Mouse (Mus musculus) brain, embryonic 14.5 days (tissue): ENCODE results near the gene Hdgf. TPM values are rescaled to one million over a fixed set of nuclear protein-coding genes. Genes with fewer than 3 reads are reported as not detected.
"Not testable (repeated sequence)": the region's sequence is repeated elsewhere in the genome, so short reads cannot be mapped to it uniquely, and the experiment has no call there.

Experiments used
- DNase-seq: peaks from one replicate; pipeline ENCODE4 v3.0.0-alpha.2; 2011; ENCODE audit warnings: low read depth
- CTCF ChIP-seq: fragments of 200-500 bp; IDR thresholded peaks from 2 replicates; pipeline ENCODE4 v1.5.1; 2012; ENCODE audit warnings: inconsistent platforms, mild to moderate bottlenecking, moderate library complexity, borderline replicate concordance; ENCODE audit not compliant: insufficient read depth, insufficient read length; ENCODE audit errors: extremely low read depth
- POLR2A ChIP-seq: fragments of 200-500 bp; IDR thresholded peaks from 2 replicates; pipeline ENCODE4 v1.6.1; 2012; ENCODE audit warnings: mild to moderate bottlenecking, inconsistent platforms, borderline replicate concordance; ENCODE audit not compliant: poor library complexity, insufficient read depth, insufficient read length, severe bottlenecking; ENCODE audit errors: extremely low read depth
- polyA plus RNA-seq: library from polyadenylated mRNA; depleted of rRNA; stranded (reverse); fragments of >200 nt; gene quantifications from 2 replicates; pipeline ENCODE4 v1.2.3, GENCODE M21; 2012

Gene Hdgf
- polyA plus RNA-seq, 1 experiment: 172 TPM

DNA sequence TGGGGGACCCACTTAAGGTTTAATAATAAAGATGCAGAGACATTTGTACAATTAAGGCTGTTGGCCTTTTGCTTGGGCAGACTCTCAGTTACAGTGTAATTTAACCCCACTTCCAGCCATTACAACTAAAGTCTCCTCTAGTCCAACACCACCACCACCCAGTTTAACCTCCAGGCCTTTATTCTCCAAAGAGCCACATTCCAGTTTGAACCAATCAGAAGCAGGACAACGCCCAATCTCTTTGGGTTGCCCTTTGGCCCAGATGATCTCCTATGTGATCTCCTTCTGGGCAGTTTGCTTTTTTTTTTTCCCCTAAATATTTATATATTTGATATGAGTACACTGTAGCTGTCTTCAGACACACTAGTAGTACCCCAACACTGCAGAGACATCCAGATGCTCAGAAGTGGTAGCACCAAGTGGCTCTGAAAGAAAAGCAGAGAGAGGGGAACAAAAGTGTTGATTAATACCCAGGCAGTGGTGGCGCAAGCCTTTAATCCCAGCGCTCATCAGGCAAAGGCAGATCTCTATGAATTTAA lies 12.7 kb upstream of the Hdgf start:
- no peak for DNase-seq
- TF ChIP-seq CTCF (no peak), POLR2A (no peak)

DNA sequence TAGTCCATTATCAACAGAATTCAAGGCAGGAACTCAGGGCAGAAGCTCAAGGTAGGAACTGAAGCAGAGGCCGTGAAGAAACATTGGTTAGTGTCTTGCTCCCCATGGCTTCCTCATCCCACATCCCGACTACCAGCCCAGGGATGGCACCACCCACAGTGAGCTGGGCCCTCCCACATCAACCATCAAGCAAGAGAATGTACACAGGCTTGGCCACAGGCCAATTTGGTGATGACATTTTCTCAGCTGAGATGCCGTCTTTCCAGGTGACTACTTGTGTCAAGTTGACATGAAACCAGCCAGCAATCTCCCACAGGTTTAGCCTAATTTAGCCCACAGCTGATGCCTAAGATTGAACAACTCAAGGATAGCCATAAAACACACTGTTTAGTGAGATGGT lies 6.9 kb upstream of the Hdgf start:
- DNase-seq: no peak
- TF ChIP-seq CTCF (no peak), POLR2A (no peak)

DNA sequence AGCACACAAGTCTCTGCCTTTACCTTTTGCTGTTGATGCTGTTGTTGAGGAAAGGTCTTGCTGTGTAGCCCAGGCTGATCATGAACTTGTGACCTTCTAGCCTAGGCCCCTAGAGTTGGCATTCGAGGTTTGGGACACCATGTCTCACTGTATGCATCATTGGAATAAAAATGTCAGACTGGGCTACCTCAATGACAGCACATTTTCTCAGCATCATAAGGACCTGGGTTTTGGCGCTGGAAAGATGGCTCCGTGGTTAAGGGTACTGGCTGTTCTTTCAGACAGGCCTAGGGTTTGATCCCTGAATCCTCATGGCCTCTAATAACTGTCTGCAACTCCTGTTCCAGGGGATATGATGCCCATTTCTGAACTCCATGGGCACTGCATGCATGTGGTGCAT lies 6.3 kb upstream of the Hdgf start:
- TF ChIP-seq CTCF (no peak), POLR2A (no peak)

DNA sequence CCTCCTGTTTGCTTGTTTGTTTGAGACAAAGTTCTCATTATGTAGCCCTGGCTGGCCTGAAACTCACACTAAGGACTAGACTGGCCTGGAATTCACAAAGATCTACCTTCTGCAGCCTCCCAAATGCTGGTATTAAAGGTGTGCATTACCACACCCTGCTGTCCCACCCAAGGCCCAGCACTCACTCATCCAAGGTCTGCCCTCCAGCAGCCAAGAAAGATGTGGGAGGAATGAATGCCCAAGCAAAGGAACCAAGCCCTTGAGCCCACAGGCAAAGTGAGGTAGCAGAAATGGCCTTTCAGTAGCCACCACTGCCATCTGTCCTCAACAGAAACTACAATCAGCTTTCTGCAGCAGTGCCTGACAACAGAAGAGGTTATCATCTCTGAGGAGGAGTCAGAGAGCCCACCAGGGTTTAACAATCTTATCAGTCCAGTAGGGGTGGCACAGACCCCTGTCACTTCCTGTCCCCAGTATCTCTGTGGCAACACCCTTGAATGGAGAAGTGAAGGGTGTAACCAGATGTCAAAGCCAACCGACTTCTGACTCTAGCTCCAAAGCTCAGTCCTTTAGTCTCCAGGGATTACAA lies 5.0 kb upstream of the Hdgf start:
- TF ChIP-seq CTCF (no peak), POLR2A (no peak)
- DNase-seq: no peak

More for the DNA sequence above, 6.3 kb upstream of the Hdgf start:
- no peak for DNase-seq

DNA sequence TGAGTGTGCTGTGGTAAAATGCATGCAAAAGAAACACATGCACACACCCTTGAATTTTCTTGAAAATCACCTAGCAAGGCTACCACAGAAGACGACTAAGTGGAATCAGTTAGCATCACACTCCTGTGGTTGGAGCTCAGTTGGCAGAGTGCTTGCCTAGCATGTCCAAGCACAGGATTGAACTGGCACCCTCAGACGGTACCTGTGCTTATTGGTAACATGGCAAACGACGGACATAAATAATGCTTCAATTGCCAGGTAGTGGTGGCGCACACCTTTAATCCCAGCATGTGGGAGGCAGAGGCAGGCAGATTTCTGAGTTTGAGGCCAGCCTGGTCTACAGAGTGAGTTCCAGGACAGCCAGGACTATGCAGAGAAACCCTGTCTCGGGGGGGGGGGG lies 4.2 kb upstream of the Hdgf start:
- not testable (repeated sequence) for DNase-seq

DNA sequence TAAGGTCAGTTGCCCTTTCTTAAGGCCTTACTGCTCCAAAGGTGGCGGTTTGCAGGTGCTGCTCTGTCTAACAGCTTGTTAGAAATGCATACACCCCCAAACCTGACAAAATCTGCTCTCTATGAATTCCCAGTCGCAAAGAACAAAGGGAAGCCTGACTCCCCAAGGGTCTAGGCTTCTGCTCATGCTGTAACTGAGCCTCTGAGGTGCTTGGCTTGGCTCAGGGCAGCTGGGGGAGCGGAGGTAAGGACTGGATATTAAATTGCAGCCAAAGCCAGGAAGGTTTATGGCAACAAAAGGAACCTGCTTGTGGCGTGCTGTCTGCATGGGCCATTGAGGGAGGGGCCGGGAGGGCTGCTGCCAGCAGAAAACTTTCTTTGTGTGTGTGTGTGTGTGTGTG lies 2.3 kb upstream of the Hdgf start:
- no peak for DNase-seq
- no peak for TF ChIP-seq POLR2A

DNA sequence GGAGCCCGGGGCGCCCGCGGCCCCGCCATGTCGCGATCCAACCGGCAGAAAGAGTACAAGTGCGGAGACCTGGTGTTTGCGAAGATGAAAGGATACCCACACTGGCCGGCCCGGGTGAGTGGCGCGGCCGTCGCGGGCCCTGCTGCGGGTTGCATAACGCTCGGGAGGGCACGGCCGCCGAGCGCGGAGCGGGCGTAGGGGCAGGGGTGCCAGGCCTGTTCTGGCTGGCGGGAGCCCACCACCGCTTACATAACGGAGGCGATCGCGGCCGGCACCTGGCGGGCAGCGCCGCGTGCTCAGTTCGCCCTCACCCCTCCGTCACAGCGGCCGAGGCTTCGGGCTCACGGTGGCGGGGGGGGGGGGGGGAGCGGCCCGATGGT lies 470 bp downstream of the Hdgf start:
- no peak for DNase-seq
- TF ChIP-seq POLR2A: peak; percentile 21; the same call in 1 of the 2 replicates
- no peak for TF ChIP-seq CTCF

DNA sequence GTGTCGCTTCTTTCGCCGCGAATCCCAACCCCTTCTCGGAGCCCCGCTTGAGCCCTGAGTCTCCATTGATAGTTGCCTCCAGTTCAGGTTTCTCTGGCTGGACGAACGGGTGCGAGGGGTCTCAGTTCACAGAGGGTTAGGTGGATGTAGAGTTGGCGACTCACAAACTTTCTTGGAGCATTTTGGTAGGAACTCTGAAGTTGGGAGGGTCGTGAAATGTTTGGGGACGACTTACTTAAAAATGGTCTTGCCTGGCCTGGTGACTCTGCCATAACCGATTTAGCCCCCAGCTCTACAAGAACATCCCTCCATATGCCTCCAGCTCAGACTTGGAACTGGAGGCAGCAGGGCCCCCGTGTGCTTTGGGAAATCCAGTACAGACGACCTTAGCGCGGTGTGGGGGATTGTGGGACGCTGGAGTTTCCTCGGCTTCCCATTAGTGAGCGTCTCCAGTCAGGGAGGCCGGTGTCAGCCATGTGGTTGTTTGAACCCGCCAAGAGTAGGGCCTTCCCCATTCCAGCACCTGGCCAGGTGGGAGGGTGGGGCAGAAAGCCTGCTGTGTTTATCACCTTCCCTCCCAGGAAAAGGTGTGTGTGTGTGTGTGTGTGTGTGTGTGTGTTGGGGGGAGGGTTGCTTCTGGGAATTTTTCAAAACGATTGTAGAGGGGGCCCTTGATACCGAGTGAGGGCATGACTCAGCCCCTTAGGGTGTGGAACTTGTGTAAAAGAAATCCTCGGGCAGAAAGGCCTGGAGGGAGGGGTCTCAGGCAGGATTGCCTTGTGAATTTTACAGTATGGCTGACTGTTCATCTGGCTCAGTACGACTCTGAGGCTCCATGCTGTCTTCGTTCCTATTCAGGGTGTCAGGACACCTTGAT lies 1.1 kb downstream of the Hdgf start:
- TF ChIP-seq CTCF (no peak), POLR2A (no peak)
- DNase-seq: peak; percentile 57

DNA sequence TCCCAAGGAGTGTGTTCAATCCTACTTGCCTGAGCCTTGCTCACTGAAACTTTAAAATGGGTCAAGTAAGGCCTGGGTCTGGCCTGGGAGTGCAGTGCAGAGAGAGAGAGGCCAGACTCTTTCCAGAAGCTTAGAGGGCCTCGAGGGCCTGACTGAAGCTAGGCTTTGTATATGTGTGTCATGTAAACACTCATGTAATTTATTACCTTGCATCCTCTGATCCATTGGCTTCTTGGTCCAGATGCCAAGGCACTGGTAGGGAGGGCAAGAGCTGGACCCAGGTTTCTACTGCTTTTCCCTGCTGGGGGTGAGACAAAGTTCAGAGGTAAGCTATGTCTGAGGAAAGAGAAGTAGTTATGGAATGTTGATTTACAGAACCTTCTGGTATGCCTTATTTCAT lies 1.8 kb downstream of the Hdgf start:
- no peak for TF ChIP-seq CTCF
- no peak for TF ChIP-seq POLR2A
- DNase-seq: no peak

DNA sequence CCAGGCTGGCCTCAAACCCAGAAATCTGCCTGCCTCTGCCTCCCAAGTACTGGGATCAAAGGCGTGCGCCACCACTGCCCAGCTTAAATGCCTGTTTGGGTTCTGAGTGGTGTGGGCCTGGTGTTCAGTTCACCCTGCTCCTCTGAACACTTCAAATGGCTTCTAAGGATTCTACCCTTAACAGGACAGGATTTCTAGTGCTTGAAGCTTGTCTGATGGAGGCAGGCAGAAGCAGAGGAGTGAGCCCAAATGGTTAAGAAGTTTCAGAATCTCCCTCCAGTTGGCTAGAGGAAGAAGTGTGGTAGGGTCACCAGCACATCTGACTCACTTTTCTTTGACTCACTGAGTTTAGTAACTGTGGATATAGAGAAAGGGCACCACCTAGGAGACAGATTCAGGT lies 3.3 kb downstream of the Hdgf start:
- no peak for DNase-seq
- TF ChIP-seq CTCF: no peak
- TF ChIP-seq POLR2A: no peak

DNA sequence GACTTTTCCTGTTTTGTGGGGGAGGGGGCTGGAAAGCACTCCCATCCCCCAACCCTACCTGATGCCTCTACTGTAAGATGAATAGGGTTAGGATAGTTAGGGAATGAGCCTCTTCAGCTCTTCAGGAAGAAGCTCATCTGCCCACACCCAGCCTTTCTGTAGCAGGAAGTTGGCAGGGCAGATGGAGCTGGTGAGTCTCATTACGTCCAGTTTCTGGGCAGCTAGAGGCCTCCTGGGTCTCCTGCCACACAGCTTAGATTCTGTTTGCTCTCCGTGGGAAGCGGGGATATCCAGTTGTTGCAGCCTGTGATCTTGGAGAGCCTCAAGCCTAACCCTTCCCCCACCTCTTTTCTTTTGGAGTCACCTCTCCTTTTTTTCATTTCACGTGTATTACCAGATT lies 3.8 kb downstream of the Hdgf start:
- TF ChIP-seq CTCF: no peak
- no peak for TF ChIP-seq POLR2A
- peak; percentile 20 for DNase-seq

DNA sequence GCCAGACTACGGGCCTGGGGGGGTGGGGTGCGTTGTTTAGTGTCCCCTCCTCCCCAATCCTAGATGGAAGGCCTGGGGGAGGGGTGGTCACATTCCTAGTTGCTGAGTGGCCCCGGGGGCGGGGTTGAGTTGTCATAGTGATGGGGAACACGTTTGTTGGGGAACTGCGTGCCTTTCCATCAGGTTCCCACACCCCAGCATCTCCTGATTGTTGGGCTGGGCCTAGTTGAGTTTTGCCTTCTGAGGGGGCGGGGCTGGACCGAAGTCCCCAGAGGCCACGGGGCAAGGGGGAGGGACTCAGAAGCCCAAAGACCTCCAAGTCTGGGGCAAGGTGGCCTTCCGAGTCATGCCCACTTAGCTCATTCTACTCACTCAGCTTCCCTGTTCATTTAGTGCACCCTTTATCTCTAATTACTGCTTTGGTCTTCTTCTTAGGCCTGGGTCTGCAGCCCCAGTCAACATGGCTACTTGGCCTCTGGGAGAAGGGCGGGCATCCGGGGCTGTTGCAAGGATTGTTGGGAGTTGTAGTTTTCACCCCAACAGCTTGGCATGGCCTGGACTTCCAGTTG lies 4.5 kb downstream of the Hdgf start:
- peak; percentile 85 for DNase-seq
- TF ChIP-seq POLR2A (no peak), CTCF (no peak)
